Mouse (Mus musculus) retina, postnatal 7 days (tissue): ENCODE results near the gene Atf1.
A peak's percentile ranks its signal among the peaks of the same experiment; 100 is the strongest.

Experiments used
- DNase-seq: peaks from one replicate; pipeline ENCODE4 v3.0.0-alpha.2; 2012; ENCODE audit warnings: low read depth, low spot score

Gene Atf1

DNA sequence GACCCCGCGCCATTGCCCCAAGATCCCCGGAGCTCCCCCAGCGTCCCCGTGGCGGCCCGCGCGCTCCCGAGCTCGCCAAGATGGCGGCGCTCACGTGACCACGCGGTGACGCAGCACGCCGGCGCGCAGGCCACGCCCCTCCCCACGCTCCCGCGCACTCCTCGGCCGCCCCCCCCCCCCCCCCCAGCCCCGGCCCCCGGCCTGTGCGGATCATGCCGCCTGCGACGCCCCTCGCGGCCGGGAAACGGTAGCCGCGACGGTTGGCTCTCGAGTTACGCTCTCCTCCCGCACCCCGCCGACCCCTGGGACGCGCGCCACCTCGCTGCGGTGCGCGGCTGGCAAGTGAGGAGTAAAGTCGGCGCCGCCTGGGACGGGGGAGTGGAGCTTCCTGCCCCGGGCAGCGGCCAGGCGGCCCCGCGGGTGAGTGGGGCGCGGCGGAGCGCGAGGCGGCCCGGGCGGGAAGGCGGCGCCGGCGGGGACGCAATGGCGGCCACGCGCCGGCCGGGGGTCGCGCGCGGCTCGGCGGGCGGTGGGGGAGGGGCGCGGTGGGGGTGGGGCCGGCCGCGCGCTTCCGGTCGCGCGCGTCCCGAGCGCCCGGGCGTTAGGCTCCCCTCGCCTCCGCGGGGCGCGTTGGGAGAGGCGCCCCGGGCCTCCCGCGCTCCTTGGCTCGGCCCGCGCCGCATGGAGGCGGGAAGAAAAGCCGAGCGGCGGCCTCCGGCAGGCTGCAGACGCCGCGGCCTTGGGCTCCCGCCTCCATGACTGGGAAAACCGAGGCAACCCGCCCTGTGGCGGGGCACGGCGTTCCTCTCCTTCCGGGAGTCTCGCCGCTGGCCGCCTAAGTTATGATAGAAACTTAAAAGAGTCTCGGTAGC, at the start of gene Atf1:
Gene Atf1, plus strand, starts transcription at position 157 of the 872 bp plus-strand sequence.
- peak; percentile 89 for DNase-seq

- DNase-seq = no peak
Measured at GRCm38 (mm10) chr15:100178487-100178886, 49.1 kb upstream of the Atf1 start.

DNA sequence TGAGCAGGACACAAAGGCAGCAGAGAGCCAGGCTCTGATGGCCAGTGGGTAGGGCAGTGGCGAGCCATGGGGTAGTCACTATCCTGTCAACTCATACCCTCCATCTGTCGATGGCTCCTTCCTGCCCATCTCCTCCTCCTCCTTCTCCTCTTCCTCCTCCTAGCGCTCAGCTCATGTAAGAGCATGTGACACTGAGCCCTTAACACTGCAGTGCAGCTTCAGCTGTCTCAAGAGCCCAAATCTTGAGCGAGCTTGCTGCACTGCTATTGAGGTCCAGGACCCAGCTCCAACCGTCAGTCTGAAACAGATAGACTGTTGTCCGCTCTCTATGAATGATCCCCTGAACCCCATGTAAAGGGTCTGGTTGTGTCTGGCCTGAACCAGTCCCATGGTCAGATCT, 47.9 kb upstream of the Atf1 start:
- no peak for DNase-seq

DNA sequence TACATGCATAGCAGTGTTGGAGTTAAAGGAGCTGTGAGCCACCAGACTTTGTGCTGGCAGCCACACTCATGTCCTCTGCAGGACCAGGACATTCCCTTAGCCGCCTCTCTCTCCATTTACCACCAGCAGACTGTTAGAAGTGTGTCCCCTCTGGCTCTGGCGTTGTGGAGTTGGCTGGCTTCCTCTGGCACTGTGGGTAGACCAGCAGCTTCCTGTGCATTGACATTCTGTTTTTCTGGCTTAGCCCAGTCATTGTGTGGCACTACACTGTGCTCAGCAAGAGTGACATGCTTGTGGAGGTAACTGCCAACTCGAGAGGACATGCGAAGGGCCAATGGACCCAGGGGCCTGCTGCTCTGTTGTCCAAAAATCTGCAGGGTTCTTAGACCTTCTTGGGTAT, 47.4 kb upstream of the Atf1 start:
- no peak for DNase-seq

DNA sequence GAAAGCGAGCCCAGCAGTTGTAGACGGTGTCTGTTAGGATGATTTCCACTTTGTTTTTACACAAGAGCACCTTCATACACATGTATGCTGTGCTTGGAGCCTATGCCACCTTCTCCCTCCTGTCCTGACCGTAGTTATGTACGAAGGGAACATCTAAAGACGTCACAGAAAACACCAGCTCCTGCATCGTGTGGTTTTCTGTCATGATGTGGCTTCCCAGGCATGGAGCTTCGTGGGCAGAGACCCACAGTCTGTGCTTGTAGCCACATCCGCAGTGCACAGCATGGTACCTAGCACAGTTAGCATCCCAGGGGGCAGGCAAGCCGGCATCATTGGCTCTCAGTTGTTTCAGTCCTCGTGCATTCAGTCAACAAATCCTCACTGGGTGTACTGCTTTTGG, 45.8 kb upstream of the Atf1 start:
- DNase-seq = no peak

GRCm38 (mm10) chr15:100182526-100183280, 44.9 kb upstream of the Atf1 start:
- no peak for DNase-seq

GRCm38 (mm10) chr15:100183510-100183909, 44.1 kb upstream of the Atf1 start:
- DNase-seq = no peak

- no peak for DNase-seq
Measured at GRCm38 (mm10) chr15:100184821-100185496, 42.7 kb upstream of the Atf1 start.

DNA sequence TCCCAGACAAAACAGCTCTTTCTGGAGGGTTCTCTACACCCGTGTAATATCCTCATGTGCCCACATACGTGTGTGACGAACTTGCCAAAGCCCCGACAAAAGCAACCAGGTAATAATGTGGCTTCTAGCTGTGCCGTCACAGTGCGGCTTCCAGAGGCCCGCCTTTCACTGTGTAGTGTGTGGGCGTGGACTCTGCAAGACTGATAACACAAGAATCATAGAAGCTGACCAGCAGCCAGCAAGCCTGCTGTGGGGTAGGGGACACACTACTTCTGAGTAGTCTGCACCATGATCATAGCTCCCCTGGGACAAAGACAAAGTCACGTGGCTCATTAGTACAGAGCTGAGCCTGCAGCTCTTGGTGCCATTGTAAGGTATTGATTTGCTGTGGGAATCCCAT, 41.4 kb upstream of the Atf1 start:
- DNase-seq = no peak

DNA sequence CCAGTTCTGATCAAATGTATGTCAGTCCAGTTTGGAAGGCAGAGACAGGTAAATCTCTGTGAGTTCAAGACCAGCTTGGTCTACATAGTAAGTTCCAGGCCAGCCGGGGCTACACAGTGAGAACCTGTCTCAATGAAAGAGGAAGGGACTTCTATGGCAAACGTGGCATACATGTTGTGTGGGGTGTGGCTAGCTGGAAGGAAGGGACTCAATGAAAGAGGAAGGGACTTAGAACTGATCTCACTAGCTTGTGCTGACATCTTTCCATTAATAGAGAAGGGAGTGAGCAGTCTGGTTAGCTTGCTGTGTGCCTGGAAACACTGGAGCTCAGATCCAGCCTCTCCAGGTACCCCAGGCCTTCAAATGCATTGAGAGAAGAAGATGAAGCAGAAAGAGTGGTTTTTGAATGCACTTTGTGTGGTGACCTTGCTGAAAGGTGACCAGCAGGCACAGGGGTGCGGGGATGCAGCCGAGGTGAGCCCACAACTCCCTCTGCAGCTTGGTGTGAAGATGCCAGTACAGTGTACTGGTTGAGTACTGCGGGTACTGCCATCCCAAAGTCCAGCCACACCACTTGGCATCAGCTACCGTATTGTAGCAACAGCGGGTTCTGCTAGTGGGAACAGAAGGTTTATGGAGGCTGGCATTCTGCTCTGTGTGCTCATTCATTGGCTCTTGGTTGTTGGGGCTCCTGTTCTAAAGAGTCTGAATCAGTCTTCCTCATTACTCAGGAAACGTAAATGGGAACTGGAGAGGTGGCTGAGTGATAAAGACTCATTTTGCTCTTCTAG, 40.5 kb upstream of the Atf1 start:
- DNase-seq = no peak

GRCm38 (mm10) chr15:100188542-100188941, 39.1 kb upstream of the Atf1 start:
- DNase-seq = no peak

GRCm38 (mm10) chr15:100188962-100189404, 38.6 kb upstream of the Atf1 start:
- DNase-seq = no peak

- DNase-seq = no peak
Measured at GRCm38 (mm10) chr15:100190083-100190482, 37.5 kb upstream of the Atf1 start.

- DNase-seq = no peak
Measured at GRCm38 (mm10) chr15:100198983-100199745, 28.5 kb upstream of the Atf1 start.

GRCm38 (mm10) chr15:100199790-100200189, 27.8 kb upstream of the Atf1 start:
- no peak for DNase-seq

DNA sequence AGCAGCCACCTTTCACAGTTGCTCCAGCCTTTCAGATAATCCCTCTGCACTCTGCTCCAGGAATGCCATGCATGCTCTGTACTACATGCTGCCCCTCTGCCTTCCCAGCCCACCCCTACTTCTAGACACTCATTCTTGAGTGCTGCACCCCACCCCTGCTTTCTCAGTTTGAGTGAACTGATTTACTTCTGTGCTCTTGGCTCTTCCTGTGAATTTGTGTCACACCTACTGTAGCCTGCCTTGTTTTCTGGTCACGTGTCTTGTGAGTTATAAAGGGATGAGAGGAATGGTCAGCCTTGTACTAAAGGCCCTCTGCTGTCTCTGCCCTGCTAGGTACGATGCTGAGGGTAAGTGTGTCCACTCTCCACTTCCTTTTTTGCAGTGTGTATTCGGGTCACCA, 25.8 kb upstream of the Atf1 start:
- DNase-seq = no peak

GRCm38 (mm10) chr15:100202431-100203015, 25.1 kb upstream of the Atf1 start:
- DNase-seq = no peak

- no peak for DNase-seq
Measured at GRCm38 (mm10) chr15:100204574-100204973, 23.0 kb upstream of the Atf1 start.

DNA sequence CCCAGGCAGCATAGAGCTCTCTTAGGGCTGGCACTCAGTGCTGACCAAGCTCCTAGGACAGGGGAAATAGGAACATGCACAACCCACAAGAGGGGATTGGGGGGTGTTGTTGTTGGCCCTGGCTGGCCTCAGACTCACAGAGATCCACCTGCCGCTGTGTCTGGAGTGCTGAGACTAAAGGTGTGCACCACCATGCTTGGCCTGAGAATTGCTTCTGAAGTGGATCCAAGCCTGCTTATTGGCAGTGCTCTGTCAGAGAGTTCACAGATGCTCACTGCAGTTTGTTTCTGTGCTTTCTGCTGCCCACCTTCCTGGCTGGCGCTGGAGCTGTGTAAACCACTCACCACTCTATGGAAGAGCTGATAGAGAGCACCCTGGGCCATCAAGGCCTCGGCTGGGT, 17.6 kb upstream of the Atf1 start:
- DNase-seq = no peak

GRCm38 (mm10) chr15:100213339-100213738, 14.3 kb upstream of the Atf1 start:
- no peak for DNase-seq
